Mouse (Mus musculus): ENCODE measurements around the gene Polrmt. TPM values are rescaled to one million over a fixed set of nuclear protein-coding genes. Genes with fewer than 3 reads are reported as not detected.

Gene Polrmt
- 37.1 and 42.4 TPM in 2 replicates for polyA plus RNA-seq (2015; fragmentation: Nextera tagmentation; extraction: Ambion mirVana)

GRCm38 (mm10) chr10:79745898-79746773, at the start of gene Polrmt:
Polrmt (minus strand) TSS chr10:79746581.
- peak within 1 kb of the TSS; percentile 58 for H3K4me3 ChIP-seq
- H3K36me3 ChIP-seq = peaks cover 34% of the 10 kb centered on the region
- peaks cover 13% of the 10 kb centered on the region for H3K4me1 ChIP-seq (replicated peaks)
- no peaks in the 10 kb centered on the region for H3K9me3 ChIP-seq
- H3K4me2 ChIP-seq = peak within 1 kb of the TSS; percentile 64
- H3K27ac ChIP-seq = 0 out of 2 replicates have a peak within 1 kb of the TSS, but pooled peaks have one; percentile 35
- ATAC-seq (ENCODE audit: low FRiP score) = peak; percentile 95
- H3K9ac ChIP-seq = peak within 1 kb of the TSS; percentile 72
- no peaks in the 10 kb centered on the region for H3K27me3 ChIP-seq
- 3% methylated on average over 38 of the region's 38 CpGs for WGBS

GRCm38 (mm10) chr10:79795905-79796304, 49.5 kb upstream of the Polrmt start:
- H3K4me2 ChIP-seq = 0 out of 2 replicates have a peak overlapping the region, but pooled peaks have one; percentile 95
- 98% methylated on average over 3 of the region's 3 CpGs for WGBS
- H3K9me3 ChIP-seq = no peaks in the 10 kb centered on the region
- no peak for ATAC-seq (ENCODE audit: low FRiP score)
- no peak overlapping the region for H3K27ac ChIP-seq
- H3K4me3 ChIP-seq = no peak overlapping the region
- H3K36me3 ChIP-seq = peaks cover 8% of the 10 kb centered on the region
- peaks cover 60% of the 10 kb centered on the region for H3K4me1 ChIP-seq (replicated peaks)
- H3K27me3 ChIP-seq = no peaks in the 10 kb centered on the region
- no peak overlapping the region for H3K9ac ChIP-seq

GRCm38 (mm10) chr10:79794491-79794931, 48.1 kb upstream of the Polrmt start:
- H3K36me3 ChIP-seq = 0 out of 2 replicates have a peak, but pooled peaks cover 3% of the 10 kb centered on the region
- no peaks in the 10 kb centered on the region for H3K9me3 ChIP-seq
- peak overlapping the region; percentile 97 for H3K9ac ChIP-seq
- H3K4me2 ChIP-seq = peak overlapping the region; percentile 95
- H3K4me1 ChIP-seq (replicated peaks) = peaks cover 51% of the 10 kb centered on the region
- ATAC-seq (ENCODE audit: low FRiP score) = peak; percentile 61
- H3K27ac ChIP-seq = peak overlapping the region; percentile 94
- 0 out of 2 replicates have a peak, but pooled peaks cover 4% of the 10 kb centered on the region for H3K27me3 ChIP-seq
- WGBS = 3% methylated on average over 10 of the region's 10 CpGs
- peak overlapping the region; percentile 96 for H3K4me3 ChIP-seq

GRCm38 (mm10) chr10:79793738-79794490, 47.5 kb upstream of the Polrmt start:
- Histone ChIP-seq H3K9me3 (no peaks in the 10 kb centered on the region), H3K4me2 (peak overlapping the region; percentile 95), H3K36me3 (0 out of 2 replicates have a peak, but pooled peaks cover 3% of the 10 kb centered on the region), H3K4me1 (replicated peaks) (peaks cover 48% of the 10 kb centered on the region), H3K9ac (peak overlapping the region; percentile 97), H3K4me3 (peak overlapping the region; percentile 96), H3K27ac (peak overlapping the region; percentile 94), H3K27me3 (0 out of 2 replicates have a peak, but pooled peaks cover 4% of the 10 kb centered on the region)
- whole genome bisulfite sequencing = 1% methylated on average over 38 of the region's 38 CpGs
- peak; percentile 44 for ATAC-seq (ENCODE audit: low FRiP score)

- WGBS = 5% methylated on average over 51 of the region's 51 CpGs
- H3K9me3 ChIP-seq = no peaks in the 10 kb centered on the region
- ATAC-seq (ENCODE audit: low FRiP score) = peak; percentile 58
Observed at GRCm38 (mm10) chr10:79793051-79793737, 46.8 kb upstream of the Polrmt start, which contains the start of gene Palm. Palm (plus strand) TSS chr10:79793572.

GRCm38 (mm10) chr10:79792339-79793040, 46.1 kb upstream of the Polrmt start:
- Histone ChIP-seq H3K4me2 (no peak overlapping the region), H3K9ac (peak overlapping the region; percentile 97), H3K4me3 (peak overlapping the region; percentile 96)

More at GRCm38 (mm10) chr10:79793051-79793737, 46.8 kb upstream of the Polrmt start, which contains the start of gene Palm:
- H3K27me3 ChIP-seq = 0 out of 2 replicates have a peak, but pooled peaks cover 4% of the 10 kb centered on the region
- H3K36me3 ChIP-seq = 0 out of 2 replicates have a peak, but pooled peaks cover 3% of the 10 kb centered on the region
- peak within 1 kb of the TSS; percentile 96 for H3K4me3 ChIP-seq
- peak within 1 kb of the TSS; percentile 95 for H3K4me2 ChIP-seq
- H3K4me1 ChIP-seq (replicated peaks) = peaks cover 44% of the 10 kb centered on the region
- H3K9ac ChIP-seq = peak within 1 kb of the TSS; percentile 97
- peak within 1 kb of the TSS; percentile 94 for H3K27ac ChIP-seq

GRCm38 (mm10) chr10:79790861-79791260, 44.5 kb upstream of the Polrmt start, which contains the start of gene Prss57:
Prss57 (minus strand) TSS chr10:79790961.
- 0 out of 2 replicates have a peak, but pooled peaks cover 4% of the 10 kb centered on the region for H3K27me3 ChIP-seq
- no peak within 1 kb of the TSS for H3K9ac ChIP-seq
- peaks cover 21% of the 10 kb centered on the region for H3K4me1 ChIP-seq (replicated peaks)
- H3K4me2 ChIP-seq = no peak within 1 kb of the TSS
- H3K9me3 ChIP-seq = no peaks in the 10 kb centered on the region
- no peak within 1 kb of the TSS for H3K27ac ChIP-seq
- H3K4me3 ChIP-seq = no peak within 1 kb of the TSS
- WGBS = 92% methylated on average over 4 of the region's 4 CpGs
- no peak for ATAC-seq (ENCODE audit: low FRiP score)
- H3K36me3 ChIP-seq = no peaks in the 10 kb centered on the region

More at GRCm38 (mm10) chr10:79792339-79793040, 46.1 kb upstream of the Polrmt start:
- peaks cover 37% of the 10 kb centered on the region for H3K4me1 ChIP-seq (replicated peaks)
- H3K27ac ChIP-seq = peak overlapping the region; percentile 94
- no peaks in the 10 kb centered on the region for H3K9me3 ChIP-seq
- 0 out of 2 replicates have a peak, but pooled peaks cover 4% of the 10 kb centered on the region for H3K27me3 ChIP-seq
- 82% methylated on average over 5 of the region's 5 CpGs for WGBS
- H3K36me3 ChIP-seq = 0 out of 2 replicates have a peak, but pooled peaks cover 3% of the 10 kb centered on the region
- no peak for ATAC-seq (ENCODE audit: low FRiP score)

GRCm38 (mm10) chr10:79789581-79789980, 43.2 kb upstream of the Polrmt start:
- Histone ChIP-seq H3K4me2 (no peak overlapping the region), H3K27me3 (peaks cover 11% of the 10 kb centered on the region; the same call in 1 of the 2 replicates), H3K36me3 (no peaks in the 10 kb centered on the region), H3K9ac (no peak overlapping the region), H3K4me3 (no peak overlapping the region), H3K9me3 (no peaks in the 10 kb centered on the region), H3K27ac (no peak overlapping the region), H3K4me1 (replicated peaks) (peaks cover 10% of the 10 kb centered on the region)
- 48% methylated on average over 2 of the region's 2 CpGs for WGBS
- ATAC-seq (ENCODE audit: low FRiP score) = no peak

GRCm38 (mm10) chr10:79788386-79789158, 42.2 kb upstream of the Polrmt start:
- Histone ChIP-seq H3K27me3 (peaks cover 18% of the 10 kb centered on the region), H3K4me2 (no peak overlapping the region), H3K4me3 (no peak overlapping the region), H3K4me1 (replicated peaks) (peaks cover 13% of the 10 kb centered on the region), H3K27ac (no peak overlapping the region), H3K9me3 (no peaks in the 10 kb centered on the region), H3K36me3 (no peaks in the 10 kb centered on the region), H3K9ac (no peak overlapping the region)
- no peak for ATAC-seq (ENCODE audit: low FRiP score)
- 40% methylated on average over 7 of the region's 7 CpGs for WGBS

All from hindbrain, embryonic 13.5 days (tissue).